Mouse (Mus musculus) CH12.LX (cell line): ENCODE measurements at regions not wholly inside any gene's neighbourhood (a gene's known extent, or its start where the extent isn't known, plus 50 kb on each side); places are given as distances from the start of the nearest gene placed in this dataset.

Experiments
- CHD1 ChIP-seq: IDR thresholded peaks from 2 replicates; pipeline ENCODE4 v1.6.1; 2012; ENCODE audit warnings: low read depth, low read length, improper control_type of control experiment, inconsistent platforms
- E2F4 ChIP-seq: IDR thresholded peaks from 2 replicates; pipeline ENCODE4 v1.6.1; 2011; ENCODE audit warnings: low read depth, low read length, improper control_type of control experiment; ENCODE audit not compliant: insufficient replicate concordance
- NELFE ChIP-seq: IDR thresholded peaks from 2 replicates; pipeline ENCODE4 v1.6.1; 2011; ENCODE audit warnings: low read depth, low read length, improper control_type of control experiment
- PAX5 ChIP-seq: IDR thresholded peaks from 2 replicates; pipeline ENCODE4 v1.6.1; 2012; ENCODE audit warnings: low read length, inconsistent platforms, mixed read lengths
- POLR2AphosphoS2 ChIP-seq: IDR thresholded peaks from 2 replicates; pipeline ENCODE4 v1.6.1; 2011; ENCODE audit warnings: low read depth, low read length, improper control_type of control experiment
- ZMIZ1 ChIP-seq: IDR thresholded peaks from 2 replicates; pipeline ENCODE4 v1.6.1; 2012; ENCODE audit warnings: low read depth, mild to moderate bottlenecking, inconsistent platforms, low read length, improper control_type of control experiment

DNA sequence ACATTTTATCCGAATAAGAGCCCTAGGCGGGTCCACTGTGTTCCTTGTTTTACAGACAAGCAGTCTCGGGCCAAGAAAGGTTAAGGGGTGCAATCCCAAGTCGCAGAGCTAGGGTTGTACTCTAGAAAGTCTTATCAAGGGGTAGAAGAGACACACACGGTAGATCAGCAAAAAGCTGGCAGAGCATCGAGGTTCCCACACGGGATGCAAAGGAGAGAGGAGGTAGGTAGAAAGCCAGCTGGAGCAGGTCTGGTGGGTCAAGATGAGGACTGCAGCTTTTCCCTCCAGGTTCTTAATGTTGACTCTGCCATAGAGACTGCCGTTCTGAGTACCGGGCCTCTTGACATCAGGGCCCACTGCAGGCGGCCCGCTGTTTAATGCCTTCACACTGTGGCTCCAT, 463.3 kb downstream of the Cd83 start:
- TF ChIP-seq E2F4 (no peak), CHD1 (no peak), PAX5 (no peak), POLR2AphosphoS2 (no peak), ZMIZ1 (no peak), NELFE (no peak)
